Mouse (Mus musculus) liver, adult 2 months (tissue): Measurements from ENCODE around the gene Fbxl17.

Experiments
- CTCF ChIP-seq: fragments of 200-500 bp; IDR thresholded peaks from 2 replicates; pipeline ENCODE4 v1.5.1; 2011; ENCODE audit warnings: low read depth, low read length, control low read depth
- POLR2A ChIP-seq: fragments of 200-500 bp; IDR thresholded peaks from 2 replicates; pipeline ENCODE4 v1.6.1; 2011; ENCODE audit warnings: low read length, control low read depth; ENCODE audit not compliant: insufficient read depth; ENCODE audit errors: extremely low read depth

DNA sequence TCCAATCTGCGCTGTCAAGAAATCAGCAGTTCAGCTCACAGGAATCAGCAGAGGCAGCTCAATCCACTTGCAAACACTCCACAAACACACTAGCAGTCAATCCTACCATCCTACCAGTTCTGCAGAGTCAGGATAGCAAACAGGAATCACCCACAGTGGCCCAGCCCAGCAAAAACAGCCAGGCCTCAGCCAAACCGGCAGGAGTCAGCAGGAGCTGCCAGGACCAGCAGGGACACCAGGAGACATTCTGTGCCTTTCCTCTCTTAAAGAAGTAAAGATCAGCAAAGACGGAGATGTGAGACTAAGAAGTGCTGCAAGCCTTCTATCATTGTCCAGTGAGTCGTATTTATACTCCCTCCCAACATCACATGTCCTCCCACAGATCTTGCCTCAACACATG, 196.0 kb downstream of the Fbxl17 start:
- TF ChIP-seq POLR2A (no peak), CTCF (no peak)
